ENCODE assay signal across 10 mouse cellular contexts in genomic region chr8:117261702-117262101, GRCm38 (mm10). TPM values are rescaled to one million over a fixed set of nuclear protein-coding genes. Genes with fewer than 3 reads are reported as not detected.
DNase-seq lines count a peak whose midpoint lies in the region; ATAC-seq and TF ChIP-seq lines count a peak whose summit lies in the region.
"Had no signal": no experiment of that assay in that cellular context is flagged by ENCODE, and none has a peak within 500 bp of the region (broad histone marks: within the 10 kb centered on the region; RNA-seq: fewer than 3 reads in every experiment).

No protein-coding gene starts in this region.

- no peaks in the 10 kb centered on the region for H3K9me3 ChIP-seq in lung, embryonic 14.5 days (ENCODE audit: low read depth, low read length)
- no peaks in the 10 kb centered on the region for H3K9me3 ChIP-seq in forebrain, embryonic 13.5 days (replicated peaks)
- H3K9me3 ChIP-seq in liver, embryonic 12.5 days (replicated peaks) = no peaks in the 10 kb centered on the region
- no peaks in the 10 kb centered on the region for H3K9me3 ChIP-seq in stomach, embryonic 15.5 days

- H3K36me3 ChIP-seq in lung, embryonic 14.5 days (ENCODE audit: insufficient read depth) = no peaks in the 10 kb centered on the region
- H3K36me3 ChIP-seq in forebrain, embryonic 13.5 days (ENCODE audit: poor library complexity, severe bottlenecking) = no peaks in the 10 kb centered on the region
- H3K36me3 ChIP-seq in liver, embryonic 12.5 days = no peaks in the 10 kb centered on the region
- no peaks in the 10 kb centered on the region for H3K36me3 ChIP-seq in stomach, embryonic 15.5 days

- peaks cover 36% of the 10 kb centered on the region for H3K4me1 ChIP-seq in lung, embryonic 14.5 days (ENCODE audit: insufficient read depth)
- peaks cover 53% of the 10 kb centered on the region for H3K4me1 ChIP-seq in forebrain, embryonic 13.5 days
- peaks cover 80% of the 10 kb centered on the region for H3K4me1 ChIP-seq in liver, embryonic 12.5 days
- peaks cover 45% of the 10 kb centered on the region for H3K4me1 ChIP-seq in stomach, embryonic 15.5 days

- 0 out of 2 replicates have a peak, but pooled peaks have one; percentile 5 for TF ChIP-seq CTCF in lung, embryonic 14.5 days (IDR thresholded peaks at IDR 0.05; ENCODE audit: low read depth)

- DNase-seq in lung, embryonic 14.5 days = no peak
- no peak for DNase-seq in lung, postnatal 36 days
- no peak for DNase-seq in adipocyte (ENCODE audit: low spot score)
- DNase-seq in urinary bladder, adult 18-20 months (ENCODE audit: low spot score in 2 of 2) = no peak
- DNase-seq in adrenal gland, postnatal 4 days (ENCODE audit: low spot score in 2 of 2) = no peak
- DNase-seq: heart, adult 2 months; right cerebral cortex, postnatal 4 days had no signal

- H3K27ac ChIP-seq in lung, embryonic 14.5 days (ENCODE audit: low read depth) = no peak overlapping the region
- H3K27ac ChIP-seq in forebrain, embryonic 13.5 days = peak overlapping the region; percentile 63; the same call in 1 of the 2 replicates
- H3K27ac ChIP-seq in liver, embryonic 12.5 days = peak overlapping the region; percentile 60; the same call in 1 of the 2 replicates
- H3K27ac ChIP-seq in stomach, embryonic 15.5 days = no peak overlapping the region
- H3K27ac ChIP-seq: heart, adult 2 months had no signal

- ATAC-seq in lung, embryonic 14.5 days (ENCODE audit: insufficient read depth) = no peak
- no peak for ATAC-seq in forebrain, embryonic 13.5 days
- no peak for ATAC-seq in liver, embryonic 12.5 days
- no peak for ATAC-seq in stomach, embryonic 15.5 days (ENCODE audit: insufficient read depth, low FRiP score, low read depth)

- no peak overlapping the region for H3K4me3 ChIP-seq in lung, embryonic 14.5 days (ENCODE audit: low read depth, low read length)
- peak overlapping the region; percentile 98 for H3K4me3 ChIP-seq in forebrain, embryonic 13.5 days
- H3K4me3 ChIP-seq in liver, embryonic 12.5 days = no peak overlapping the region
- H3K4me3 ChIP-seq in stomach, embryonic 15.5 days (replicated peaks) = no peak overlapping the region
- H3K4me3 ChIP-seq: heart, adult 2 months had no signal

- 34% methylated on average over 9 of the region's 9 CpGs for WGBS in lung, embryonic 14.5 days
- WGBS in forebrain, embryonic 13.5 days = 15% methylated on average over 9 of the region's 9 CpGs
- WGBS in liver, embryonic 12.5 days (ENCODE audit: insufficient replicate concordance) = 48% methylated on average over 9 of the region's 9 CpGs
- WGBS in stomach, embryonic 15.5 days = 43% methylated on average over 9 of the region's 9 CpGs

- no peak overlapping the region for H3K9ac ChIP-seq in lung, embryonic 14.5 days
- peak overlapping the region; percentile 98 for H3K9ac ChIP-seq in forebrain, embryonic 13.5 days
- H3K9ac ChIP-seq in liver, embryonic 12.5 days = 0 out of 2 replicates have a peak overlapping the region, but pooled peaks have one; percentile 24
- no peak overlapping the region for H3K9ac ChIP-seq in stomach, embryonic 15.5 days

- peak overlapping the region; percentile 96; the same call in 1 of the 2 replicates for H3K4me2 ChIP-seq in lung, embryonic 14.5 days
- peak overlapping the region; percentile 92 for H3K4me2 ChIP-seq in forebrain, embryonic 13.5 days
- H3K4me2 ChIP-seq in liver, embryonic 12.5 days = peak overlapping the region; percentile 90
- H3K4me2 ChIP-seq in stomach, embryonic 15.5 days = peak overlapping the region; percentile 89

- H3K27me3 ChIP-seq in lung, embryonic 14.5 days (ENCODE audit: insufficient read depth, low read length) = no peaks in the 10 kb centered on the region
- no peaks in the 10 kb centered on the region for H3K27me3 ChIP-seq in forebrain, embryonic 13.5 days
- H3K27me3 ChIP-seq in liver, embryonic 12.5 days (replicated peaks) = no peaks in the 10 kb centered on the region
- no peaks in the 10 kb centered on the region for H3K27me3 ChIP-seq in stomach, embryonic 15.5 days (replicated peaks)

RNA-seq across cellular contexts. Expression of gene Cmip, which starts 4.8 kb away (rescaled TPM):
- 22.8 and 26.5 TPM in 2 replicates for polyA plus RNA-seq in lung, embryonic 14.5 days (2014; fragmentation: Nextera tagmentation; extraction: Ambion mirVana)
- 39.0 and 45.4 TPM in 2 replicates for polyA plus RNA-seq in forebrain, embryonic 13.5 days (2015; fragmentation: Nextera tagmentation; extraction: Ambion mirVana)
- polyA plus RNA-seq in liver, embryonic 12.5 days (2016; fragmentation: Nextera tagmentation; extraction: Ambion mirVana) = 18.7 and 21.6 TPM in 2 replicates
- 31.8 and 32.1 TPM in 2 replicates for polyA plus RNA-seq in stomach, embryonic 15.5 days (2015; fragmentation: Nextera tagmentation; extraction: Ambion mirVana)
- 100 to 1,000 TPM; 120 to 133 TPM for total RNA-seq in adrenal gland, postnatal 4 days (2021)

Comparison
In these comparisons a context has a peak if more than half of its experiments do, and no peak if none do; other contexts are left out.
1. H3K27ac ChIP-seq: peak in forebrain, embryonic 13.5 days (single experiment) and liver, embryonic 12.5 days (single experiment); none in lung, embryonic 14.5 days (single experiment) and stomach, embryonic 15.5 days (single experiment).
2. H3K9ac ChIP-seq: peak in forebrain, embryonic 13.5 days (single experiment) and liver, embryonic 12.5 days (single experiment); none in lung, embryonic 14.5 days (single experiment) and stomach, embryonic 15.5 days (single experiment).
3. Peak in every context shown above with its lines, with median percentiles within 50 percentile points of each other: H3K4me2 ChIP-seq.